Mouse (Mus musculus) gastrocnemius, adult 2 months (tissue): ENCODE results near the gene Ccp110. TPM values are rescaled to one million over a fixed set of nuclear protein-coding genes. Genes with fewer than 3 reads are reported as not detected.

Experiments used
- DNase-seq: peaks from one replicate; pipeline ENCODE4 v3.0.0; 2022
- H3K27ac ChIP-seq: fragments of 200-600 bp; 2 replicates; pipeline ENCODE4 v1.8.1; 2022; ENCODE audit warnings: mild to moderate bottlenecking
- H3K4me3 ChIP-seq: fragments of 200-600 bp; 2 replicates; pipeline ENCODE4 v1.8.1; 2022; ENCODE audit warnings: mild to moderate bottlenecking, moderate library complexity
- CTCF ChIP-seq: fragments of 200-600 bp; IDR thresholded peaks from 2 replicates; pipeline ENCODE4 v1.8.1; 2022; ENCODE audit warnings: antibody characterized with exemption, mild to moderate bottlenecking, moderate library complexity
- intact Hi-C: fragments of 180-260 bp; cut with DNase I; formaldehyde crosslinking; loops from one replicate; pipeline ENCODE4 v1.15.1; 2025
- total RNA-seq, 2 experiments: library from RNA; stranded (reverse); gene quantifications; 2 replicates each; pipeline ENCODE4 v1.2.3; 2021

The Ccp110 gene
- total RNA-seq, 2 experiments from 2014 or later: 2.3 to 3.0 TPM

DNA sequence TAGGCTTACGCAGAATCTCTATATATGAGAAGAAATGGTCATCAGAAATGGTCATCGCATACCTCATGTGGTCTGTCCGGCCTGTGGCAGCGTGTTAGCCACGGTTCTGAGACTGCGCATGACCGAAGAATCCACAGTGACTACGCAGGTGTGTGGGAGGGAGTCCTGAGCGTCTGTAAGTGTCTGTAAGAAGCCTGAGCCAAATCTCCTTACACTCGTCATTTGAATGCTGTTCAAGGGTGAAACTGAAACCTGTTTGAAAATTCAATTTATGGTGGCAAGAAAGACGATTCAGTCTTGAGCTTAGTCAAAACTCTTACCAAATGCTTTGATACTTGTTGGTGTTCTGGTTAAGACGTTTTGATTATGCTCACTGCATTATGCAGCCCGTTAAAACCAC, 20.9 kb downstream of the Ccp110 start:
- Histone ChIP-seq H3K27ac (no peak overlapping the region), H3K4me3 (no peak overlapping the region)
- intact Hi-C loops: no loop called here
- DNase-seq: no peak
- no peak for TF ChIP-seq CTCF

GRCm38 (mm10) chr7:118738730-118739129, 26.4 kb downstream of the Ccp110 start:
- intact Hi-C loops: no loop called here
- no peak overlapping the region for H3K27ac ChIP-seq
- TF ChIP-seq CTCF: no peak
- H3K4me3 ChIP-seq: no peak overlapping the region
- DNase-seq: no peak

DNA sequence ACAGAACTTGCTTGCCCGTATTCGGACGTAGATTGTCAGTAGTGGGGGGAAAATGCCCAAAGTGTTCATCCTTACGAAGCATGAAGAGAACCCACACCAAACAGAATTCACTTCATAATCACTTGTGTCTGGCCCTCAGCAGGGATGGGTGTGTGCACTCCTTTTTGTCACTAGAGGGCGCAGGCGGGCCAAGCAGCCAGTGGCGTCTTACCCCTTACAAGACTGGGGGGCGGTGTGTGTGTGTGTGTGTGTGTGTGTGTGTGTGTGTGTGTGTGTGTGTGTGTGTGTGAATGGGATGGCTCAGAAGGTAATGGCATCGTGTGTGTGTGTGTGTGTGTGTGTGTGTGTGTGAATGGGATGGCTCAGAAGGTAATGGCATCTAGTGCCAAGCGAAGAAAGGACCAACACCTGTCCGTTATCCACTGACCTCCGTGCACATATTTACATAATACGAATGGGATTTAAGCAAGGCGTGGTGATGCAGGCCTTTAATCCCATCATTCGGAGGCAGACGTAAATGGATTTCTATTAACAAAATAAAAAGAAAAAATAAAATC, 27.7 kb downstream of the Ccp110 start, which contains the start of gene Vps35l:
Gene Vps35l, plus strand, starts transcription at position 252 of the 557 bp plus-strand sequence.
- peak within 1 kb of the TSS; percentile 90 for H3K4me3 ChIP-seq
- peak; percentile 75 for TF ChIP-seq CTCF
- intact Hi-C loops: loop anchor here (1.0 kb wide), 1 partner anchor 28 kb away; the partner anchor contains the start of gene Ccp110
- H3K27ac ChIP-seq: peak within 1 kb of the TSS; percentile 87
- peak; percentile 84 for DNase-seq

DNA sequence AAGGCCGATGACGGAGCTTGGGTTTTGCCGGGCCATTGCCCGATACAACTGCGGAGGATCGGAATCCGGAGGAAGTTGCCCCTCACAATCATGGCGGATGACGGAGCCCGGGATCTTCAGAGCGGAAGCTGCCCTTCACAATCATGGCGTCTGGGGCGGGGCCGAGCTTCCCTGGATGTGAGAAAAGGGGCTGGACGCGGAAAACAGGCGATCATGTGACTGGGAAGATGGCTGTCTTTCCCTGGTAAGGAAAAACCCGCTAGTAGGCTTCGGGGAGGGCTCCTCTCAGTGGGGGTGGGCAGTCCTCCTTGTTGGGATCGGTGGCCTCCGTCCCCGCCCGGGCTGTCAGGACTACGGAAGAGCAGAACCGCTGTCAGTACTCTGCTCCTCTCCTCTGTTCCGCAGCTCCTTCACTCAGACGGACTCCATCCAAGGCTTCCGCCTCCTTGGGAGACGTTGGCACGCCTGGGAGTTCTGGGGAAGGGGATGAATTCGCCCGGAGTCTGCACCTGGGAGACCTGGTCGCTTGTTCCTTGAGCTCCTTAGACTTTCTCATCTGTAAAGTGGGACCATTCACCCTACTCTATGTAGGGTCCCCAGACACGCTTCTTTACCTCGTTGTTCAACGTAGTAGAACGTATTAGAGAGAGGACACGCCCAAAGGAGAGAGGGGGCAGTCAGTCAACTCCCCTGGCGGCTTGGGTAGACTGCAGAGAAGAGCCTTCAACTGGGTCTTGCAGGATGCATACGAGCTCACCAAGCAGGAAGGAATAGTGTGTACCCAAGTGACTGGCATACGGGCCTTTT, 28.4 kb downstream of the Ccp110 start:
- DNase-seq: peak; percentile 98
- TF ChIP-seq CTCF: no peak
- intact Hi-C loops: loop anchor here (1.0 kb wide), 1 partner anchor 28 kb away; the partner anchor contains the start of gene Ccp110
- Histone ChIP-seq H3K4me3 (peak overlapping the region; percentile 90), H3K27ac (peak overlapping the region; percentile 87)

DNA sequence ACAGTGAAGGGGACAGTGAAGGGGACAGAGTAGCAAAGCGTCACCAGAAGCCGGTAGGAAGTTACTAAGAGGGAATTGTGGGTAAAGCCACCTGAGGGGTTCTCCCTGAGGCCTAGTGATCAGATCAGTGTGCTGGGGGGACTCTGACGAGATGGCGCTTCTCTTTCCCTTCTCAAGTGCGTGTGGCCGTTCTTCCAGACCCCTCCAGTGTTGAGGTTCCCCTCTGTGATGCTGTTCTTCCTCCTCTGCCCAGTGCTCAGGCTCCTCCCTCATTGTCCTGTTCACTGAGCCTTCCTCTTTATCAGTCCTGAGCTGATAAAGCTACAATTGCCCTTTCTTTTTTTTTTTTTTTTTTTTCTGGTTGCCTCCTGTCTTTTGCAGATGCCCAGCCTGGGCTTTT, 29.9 kb downstream of the Ccp110 start:
- Histone ChIP-seq H3K4me3 (no peak overlapping the region), H3K27ac (no peak overlapping the region)
- no peak for DNase-seq
- TF ChIP-seq CTCF: no peak
- intact Hi-C loops: no loop called here

- no peak overlapping the region for H3K27ac ChIP-seq
- H3K4me3 ChIP-seq: no peak overlapping the region
- intact Hi-C loops: no loop called here
- TF ChIP-seq CTCF: no peak
- no peak for DNase-seq
Observed at GRCm38 (mm10) chr7:118744766-118745165, 32.4 kb downstream of the Ccp110 start.

GRCm38 (mm10) chr7:118747891-118748672, 35.7 kb downstream of the Ccp110 start:
- Histone ChIP-seq H3K4me3 (no peak overlapping the region), H3K27ac (no peak overlapping the region)
- intact Hi-C loops: no loop called here
- TF ChIP-seq CTCF: no peak
- no peak for DNase-seq

DNA sequence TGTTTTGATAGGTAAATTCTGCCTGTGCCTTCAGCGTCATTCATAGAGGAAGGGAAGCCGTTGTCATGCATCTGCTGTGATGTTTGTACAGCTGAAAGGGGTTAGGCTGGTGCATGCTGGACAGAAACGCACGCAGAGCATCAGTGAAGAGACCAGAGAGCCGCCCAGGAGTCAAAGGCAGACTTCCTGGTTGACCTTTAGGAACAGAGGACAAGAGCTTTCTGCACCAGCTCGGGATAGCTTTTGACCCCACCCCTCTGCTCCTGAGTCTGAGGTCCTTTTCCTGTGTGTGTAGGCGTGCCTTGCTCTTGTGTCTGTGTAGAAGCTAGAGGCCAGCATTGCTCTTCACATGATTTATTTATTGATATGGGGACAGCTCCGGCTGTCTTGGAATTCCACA, 37.4 kb downstream of the Ccp110 start:
- H3K4me3 ChIP-seq: no peak overlapping the region
- TF ChIP-seq CTCF: no peak
- DNase-seq: no peak
- H3K27ac ChIP-seq: no peak overlapping the region
- intact Hi-C loops: no loop called here

- DNase-seq: no peak
- Histone ChIP-seq H3K4me3 (no peak overlapping the region), H3K27ac (no peak overlapping the region)
- intact Hi-C loops: no loop called here
- no peak for TF ChIP-seq CTCF
Observed at GRCm38 (mm10) chr7:118751625-118752024, 39.3 kb downstream of the Ccp110 start.

- intact Hi-C loops: no loop called here
- Histone ChIP-seq H3K4me3 (no peak overlapping the region), H3K27ac (no peak overlapping the region)
- no peak for TF ChIP-seq CTCF
- DNase-seq: no peak
Observed at GRCm38 (mm10) chr7:118755756-118756155, 43.4 kb downstream of the Ccp110 start.

- intact Hi-C loops: no loop called here
- H3K4me3 ChIP-seq: no peak overlapping the region
- no peak for DNase-seq
- no peak overlapping the region for H3K27ac ChIP-seq
- no peak for TF ChIP-seq CTCF
Observed at GRCm38 (mm10) chr7:118756490-118757265, 44.3 kb downstream of the Ccp110 start.

DNA sequence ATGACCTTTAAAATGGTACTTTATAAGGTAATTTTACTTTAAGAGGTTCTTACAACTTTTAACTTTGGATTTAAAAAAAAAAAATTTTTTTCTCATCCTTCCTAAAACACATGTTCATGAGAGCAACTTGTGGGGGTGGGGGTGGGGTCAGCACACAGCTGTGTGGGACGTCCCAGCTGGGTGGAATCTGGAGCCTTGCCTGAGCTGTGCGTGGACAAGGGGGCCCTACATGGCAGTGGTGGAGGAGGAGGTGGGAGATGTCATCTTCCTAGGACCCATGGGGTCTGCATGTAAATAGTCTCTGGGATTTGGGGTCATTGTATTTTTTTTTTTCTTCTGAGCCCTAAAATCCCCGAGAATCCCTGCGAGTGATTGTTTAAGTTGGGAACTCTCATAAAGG, 46.0 kb downstream of the Ccp110 start:
- no peak overlapping the region for H3K27ac ChIP-seq
- peak; percentile 35 for DNase-seq
- no peak for TF ChIP-seq CTCF
- H3K4me3 ChIP-seq: no peak overlapping the region
- intact Hi-C loops: no loop called here
